Mouse (Mus musculus): ENCODE results near the gene Ttpal. TPM values are rescaled to one million over a fixed set of nuclear protein-coding genes. Genes with fewer than 3 reads are reported as not detected.
A peak's percentile ranks its signal among the peaks of the same experiment; 100 is the strongest.

Ttpal gene
- total RNA-seq, 2 experiments from 2014 or later: 13.6 to 13.9 TPM

DNA sequence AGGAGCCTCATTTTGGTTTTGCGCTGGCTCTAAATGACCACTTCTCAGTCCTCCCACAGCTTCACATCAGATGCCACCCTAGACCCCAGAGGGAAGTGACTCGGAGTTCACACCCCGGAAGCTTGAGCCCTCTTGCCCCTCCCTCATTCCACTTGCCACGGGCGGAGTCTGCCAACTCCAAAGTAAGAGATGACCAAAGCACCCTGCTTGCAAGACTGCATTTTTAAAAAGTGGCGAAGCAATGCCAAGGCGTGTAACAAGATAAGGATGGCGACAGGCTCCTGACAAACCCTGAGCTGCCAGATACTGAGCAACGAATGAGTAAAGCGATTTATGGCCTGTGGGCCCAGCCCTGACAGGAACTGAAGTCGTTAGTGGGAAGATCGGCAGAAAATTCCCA, 11.9 kb upstream of the Ttpal start:
- intact Hi-C loops (cut with DNase I): no loop called here
- no peak for DNase-seq

GRCm38 (mm10) chr2:163590996-163591395, 11.1 kb upstream of the Ttpal start:
- intact Hi-C loops (cut with DNase I): no loop called here
- DNase-seq: no peak

DNA sequence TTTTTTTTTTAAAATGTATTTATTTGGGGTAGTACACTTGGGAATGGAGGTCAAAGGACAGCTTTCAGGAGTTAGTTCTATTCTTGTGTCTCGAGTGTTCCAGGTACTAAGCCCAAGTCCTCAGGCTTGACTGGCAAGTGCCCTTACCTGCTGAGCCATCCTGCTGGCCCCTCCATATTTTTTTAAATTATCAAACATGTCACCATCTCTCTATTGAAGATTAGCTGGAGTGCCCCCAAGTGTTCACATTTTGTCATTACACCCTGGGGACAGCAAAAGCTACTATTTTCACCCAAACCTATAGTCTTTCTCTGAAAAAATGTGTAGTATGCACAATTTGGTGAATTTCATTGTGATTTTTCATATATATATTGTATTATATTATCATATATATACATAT, 10.0 kb upstream of the Ttpal start:
- intact Hi-C loops (cut with DNase I): no loop called here
- DNase-seq: peak in 1 of 2 experiments; percentile 50

GRCm38 (mm10) chr2:163593636-163594282, 8.4 kb upstream of the Ttpal start:
- DNase-seq: no peak
- intact Hi-C loops (cut with DNase I): no loop called here

GRCm38 (mm10) chr2:163595119-163595518, 7.0 kb upstream of the Ttpal start:
- peak in 1 of 2 experiments; percentile 25 for DNase-seq
- intact Hi-C loops (cut with DNase I): no loop called here

GRCm38 (mm10) chr2:163596057-163596872, 5.8 kb upstream of the Ttpal start:
- intact Hi-C loops (cut with DNase I): no loop called here
- peak; percentile 67 to 73 for DNase-seq

GRCm38 (mm10) chr2:163596873-163597155, 5.3 kb upstream of the Ttpal start:
- intact Hi-C loops (cut with DNase I): no loop called here
- DNase-seq: no peak

- intact Hi-C loops (cut with DNase I): no loop called here
- peak; percentile 32 to 54 for DNase-seq
Observed at GRCm38 (mm10) chr2:163597661-163598060, 4.5 kb upstream of the Ttpal start.

DNA sequence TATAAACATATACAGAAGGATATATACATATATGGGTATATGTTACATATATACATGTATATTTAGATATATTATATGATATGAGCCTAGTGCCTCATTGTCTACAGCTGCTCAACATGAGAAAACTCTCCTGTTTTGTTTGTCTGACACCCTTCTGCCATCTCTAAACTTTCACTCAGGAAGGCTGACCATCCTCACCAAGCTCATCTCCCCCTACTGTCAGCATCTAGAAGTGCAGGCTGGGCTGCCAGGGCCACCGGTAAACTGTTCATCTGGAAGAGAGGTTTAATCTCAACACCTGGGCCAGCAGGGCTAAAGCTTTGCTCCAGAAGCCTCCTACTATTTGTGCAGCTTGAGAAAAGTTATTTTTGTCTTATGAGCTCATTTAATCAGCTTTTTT, 2.9 kb upstream of the Ttpal start:
- intact Hi-C loops (cut with DNase I): loop anchor here (1.0 kb wide), 1 partner anchor 65 kb away; no protein-coding TSS in a partner anchor
- peak; percentile 74 to 84 for DNase-seq

DNA sequence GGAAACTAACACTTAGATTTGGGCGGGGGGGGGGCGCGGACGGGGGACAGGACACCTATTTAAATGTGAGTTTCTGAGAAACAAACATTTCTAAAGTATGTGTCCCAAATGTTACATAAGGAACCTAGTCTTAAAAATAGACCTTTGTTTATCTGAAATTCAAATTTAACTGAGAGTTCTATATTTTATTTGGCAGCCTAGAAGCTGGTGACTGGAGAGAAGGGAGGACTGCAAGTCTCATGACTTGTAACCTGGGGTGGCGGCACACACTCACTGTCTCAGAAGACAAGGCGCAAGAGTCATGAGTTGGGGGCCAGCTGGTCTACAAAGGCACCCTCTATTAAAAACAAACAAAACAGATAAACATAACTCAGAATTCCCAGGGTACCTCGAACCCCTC, 1.0 kb upstream of the Ttpal start:
- DNase-seq: no peak
- intact Hi-C loops (cut with DNase I): loop anchor here (5.0 to 10.0 kb wide), 3 partner anchors 36 to 221 kb away; partner anchors contain the start of gene Ccn5

DNA sequence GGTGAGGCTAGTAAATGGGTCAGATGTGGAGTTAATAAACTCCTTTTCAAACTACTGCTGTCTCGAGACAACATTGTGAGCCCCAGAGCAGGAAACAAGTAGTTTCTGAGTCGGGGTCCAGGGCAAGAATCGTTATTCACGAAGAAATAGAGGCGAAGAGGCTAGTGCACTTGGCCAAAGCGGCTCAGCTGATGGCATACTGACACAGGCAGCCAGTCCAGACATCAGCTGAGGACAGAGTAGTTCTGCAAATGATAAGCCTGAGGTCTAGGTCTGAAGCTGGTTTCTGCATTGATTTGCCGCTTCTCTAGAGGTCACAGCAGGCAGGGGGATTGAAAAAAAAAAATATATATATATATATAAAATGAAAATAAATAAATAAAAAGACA, 408 bp upstream of the Ttpal start:
- intact Hi-C loops (cut with DNase I): loop anchor here (1.0 to 10.0 kb wide), 4 partner anchors 36 to 221 kb away; partner anchors contain the start of gene Ccn5
- no peak for DNase-seq

DNA sequence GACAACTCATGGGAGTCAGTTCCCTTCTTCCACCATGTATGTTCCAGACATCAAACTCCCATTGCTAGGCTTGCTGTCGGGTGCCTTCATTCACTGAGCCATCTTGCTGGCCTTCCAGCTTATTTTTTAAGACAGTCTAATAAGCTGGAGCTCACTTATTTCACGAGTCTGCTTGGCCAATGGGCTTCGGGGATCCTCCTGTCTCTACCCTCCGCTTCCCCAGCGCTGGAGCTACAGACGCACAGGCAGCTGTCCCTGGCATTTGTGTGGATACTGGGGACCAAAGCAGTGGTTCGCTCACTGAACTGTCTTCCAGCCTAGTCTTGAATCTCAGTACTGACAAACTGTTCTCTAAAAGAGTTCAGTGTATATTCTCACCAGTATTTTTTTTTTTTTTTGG, 4.0 kb downstream of the Ttpal start:
- intact Hi-C loops (cut with DNase I): loop anchor here (10.0 kb wide), 1 partner anchor 179 kb away; no protein-coding TSS in a partner anchor
- DNase-seq: no peak

GRCm38 (mm10) chr2:163608008-163608407, 5.9 kb downstream of the Ttpal start:
- DNase-seq: no peak
- intact Hi-C loops (cut with DNase I): loop anchor here (10.0 kb wide), 1 partner anchor 177 kb away; no protein-coding TSS in a partner anchor

GRCm38 (mm10) chr2:163609281-163609975, 7.3 kb downstream of the Ttpal start:
- intact Hi-C loops (cut with DNase I): loop anchor here (10.0 kb wide), 1 partner anchor 175 kb away; no protein-coding TSS in a partner anchor
- DNase-seq: peak in 1 of 2 experiments; percentile 28

GRCm38 (mm10) chr2:163611176-163611575, 9.1 kb downstream of the Ttpal start:
- DNase-seq: no peak
- intact Hi-C loops (cut with DNase I): loop anchor here (2.0 kb wide), 1 partner anchor 14 kb away; no protein-coding TSS in a partner anchor

- intact Hi-C loops (cut with DNase I): no loop called here
- DNase-seq: no peak
Observed at GRCm38 (mm10) chr2:163613206-163613605, 11.1 kb downstream of the Ttpal start.

GRCm38 (mm10) chr2:163613990-163614389, 11.9 kb downstream of the Ttpal start:
- no peak for DNase-seq
- intact Hi-C loops (cut with DNase I): no loop called here

- no peak for DNase-seq
- intact Hi-C loops (cut with DNase I): no loop called here
Observed at GRCm38 (mm10) chr2:163615401-163615800, 13.3 kb downstream of the Ttpal start.

GRCm38 (mm10) chr2:163615906-163616651, 14.0 kb downstream of the Ttpal start:
- DNase-seq: no peak
- intact Hi-C loops (cut with DNase I): no loop called here

- intact Hi-C loops (cut with DNase I): no loop called here
- DNase-seq: no peak
Observed at GRCm38 (mm10) chr2:163616652-163617227, 14.6 kb downstream of the Ttpal start.
